In genomic region chr19:4080511-4081009, GRCm38 (mm10) we compare ENCODE assay signal across 11 mouse cellular contexts. TPM values are rescaled to one million over a fixed set of nuclear protein-coding genes. Genes with fewer than 3 reads are reported as not detected.
DNase-seq lines count a peak whose midpoint lies in the region; ATAC-seq and TF ChIP-seq lines count a peak whose summit lies in the region.
"Had no signal": no experiment of that assay in that cellular context is flagged by ENCODE, and none has a peak within 500 bp of the region (broad histone marks: within the 10 kb centered on the region; RNA-seq: fewer than 3 reads in every experiment).

No protein-coding gene starts in this region.

- H3K27me3 ChIP-seq in intestine, postnatal 0 days (replicated peaks; ENCODE audit: control insufficient read depth, insufficient read depth, low read length), result no peaks in the 10 kb centered on the region
- no peaks in the 10 kb centered on the region for H3K27me3 ChIP-seq in stomach, embryonic 15.5 days (replicated peaks)
- peaks cover 3% of the 10 kb centered on the region; the same call in 1 of the 2 replicates for H3K27me3 ChIP-seq in kidney, embryonic 15.5 days

- no peak overlapping the region for H3K9ac ChIP-seq in intestine, postnatal 0 days (ENCODE audit: low read depth, low read length)
- no peak overlapping the region for H3K9ac ChIP-seq in stomach, embryonic 15.5 days
- no peak overlapping the region for H3K9ac ChIP-seq in kidney, embryonic 15.5 days

- peak; percentile 60 for TF ChIP-seq CTCF in intestine, postnatal 0 days (IDR thresholded peaks at IDR 0.05; ENCODE audit: low read depth)

- H3K4me1 ChIP-seq in intestine, postnatal 0 days (replicated peaks; ENCODE audit: control insufficient read depth, insufficient read depth, low read length), result no peaks in the 10 kb centered on the region
- H3K4me1 ChIP-seq in stomach, embryonic 15.5 days, result no peaks in the 10 kb centered on the region
- H3K4me1 ChIP-seq in kidney, embryonic 15.5 days, result 0 out of 2 replicates have a peak, but pooled peaks cover 4% of the 10 kb centered on the region

- 67% methylated on average over 8 of the region's 8 CpGs for WGBS in intestine, postnatal 0 days
- 60% methylated on average over 8 of the region's 8 CpGs for WGBS in stomach, embryonic 15.5 days
- WGBS in kidney, embryonic 15.5 days, result 66% methylated on average over 8 of the region's 8 CpGs

- no peak overlapping the region for H3K27ac ChIP-seq in intestine, postnatal 0 days (ENCODE audit: low read depth, low read length)
- H3K27ac ChIP-seq in stomach, embryonic 15.5 days, result no peak overlapping the region
- no peak overlapping the region for H3K27ac ChIP-seq in kidney, embryonic 15.5 days
- H3K27ac ChIP-seq: embryonic facial prominence, embryonic 10.5 days; macrophage had no signal

- H3K36me3 ChIP-seq in intestine, postnatal 0 days (ENCODE audit: control insufficient read depth, insufficient read depth), result no peaks in the 10 kb centered on the region
- no peaks in the 10 kb centered on the region for H3K36me3 ChIP-seq in stomach, embryonic 15.5 days
- H3K36me3 ChIP-seq in kidney, embryonic 15.5 days, result no peaks in the 10 kb centered on the region
- H3K36me3 ChIP-seq: embryonic facial prominence, embryonic 10.5 days had no signal

- H3K4me2 ChIP-seq in intestine, postnatal 0 days (replicated peaks; ENCODE audit: low read depth), result no peak overlapping the region
- no peak overlapping the region for H3K4me2 ChIP-seq in stomach, embryonic 15.5 days
- no peak overlapping the region for H3K4me2 ChIP-seq in kidney, embryonic 15.5 days

- H3K4me3 ChIP-seq in intestine, postnatal 0 days (ENCODE audit: low read depth, low read length), result no peak overlapping the region
- H3K4me3 ChIP-seq in stomach, embryonic 15.5 days (replicated peaks), result no peak overlapping the region
- H3K4me3 ChIP-seq in kidney, embryonic 15.5 days (replicated peaks), result no peak overlapping the region
- H3K4me3 ChIP-seq: embryonic facial prominence, embryonic 10.5 days had no signal

- ATAC-seq in intestine, postnatal 0 days, result no peak
- ATAC-seq in stomach, embryonic 15.5 days (ENCODE audit: insufficient read depth, low FRiP score, low read depth), result peak; percentile 73; the same call in 1 of the 2 replicates
- ATAC-seq in kidney, embryonic 15.5 days (replicated peaks; ENCODE audit: low FRiP score), result no peak

- DNase-seq in adrenal gland, postnatal 14 days, result peak; percentile 7
- DNase-seq in adrenal gland, postnatal 10 days, result no peak
- DNase-seq in spleen, postnatal 10 days (ENCODE audit: low spot score in 2 of 2), result peak; percentile 58 to 64
- DNase-seq in spleen, postnatal 36 days (ENCODE audit: low spot score in 2 of 2), result no peak
- DNase-seq in adipocyte (ENCODE audit: low spot score), result no peak
- DNase-seq: heart, postnatal 10 days had no signal

- H3K9me3 ChIP-seq in intestine, postnatal 0 days (ENCODE audit: control insufficient read depth), result no peaks in the 10 kb centered on the region
- H3K9me3 ChIP-seq in stomach, embryonic 15.5 days, result no peaks in the 10 kb centered on the region
- H3K9me3 ChIP-seq in kidney, embryonic 15.5 days (replicated peaks), result no peaks in the 10 kb centered on the region
- H3K9me3 ChIP-seq: embryonic facial prominence, embryonic 10.5 days had no signal

RNA-seq across cellular contexts. Expression of gene Cabp2, which starts 0.8 kb away (rescaled TPM):
- not detected in 2 replicates for total RNA-seq in adrenal gland, postnatal 14 days (2021)
- total RNA-seq in adrenal gland, postnatal 10 days (2021), result under 1 TPM in 1 of 2 experiments, not detected in 1; 0.63 TPM
- polyA plus RNA-seq in intestine, postnatal 0 days (2015; fragmentation: Nextera tagmentation; extraction: Ambion mirVana), result not detected in 2 replicates
- 3.1 and 3.6 TPM in 2 replicates for polyA plus RNA-seq in stomach, embryonic 15.5 days (2015; fragmentation: Nextera tagmentation; extraction: Ambion mirVana)
- 0.22 and 0.84 TPM in 2 replicates for polyA plus RNA-seq in kidney, embryonic 15.5 days (2015; fragmentation: Nextera tagmentation; extraction: Ambion mirVana)
- total RNA-seq: heart, postnatal 10 days had no signal
- polyA plus RNA-seq: embryonic facial prominence, embryonic 10.5 days; macrophage had no signal

RNA-seq across cellular contexts. Expression of gene Cdk2ap2, which starts 16.4 kb away (rescaled TPM):
- total RNA-seq in adrenal gland, postnatal 14 days (2021), result 78.4 and 97.1 TPM in 2 replicates
- 10 to 100 TPM; 56.3 to 64.1 TPM for total RNA-seq in adrenal gland, postnatal 10 days (2021)
- polyA plus RNA-seq in intestine, postnatal 0 days (2015; fragmentation: Nextera tagmentation; extraction: Ambion mirVana), result 97.1 and 108 TPM in 2 replicates
- polyA plus RNA-seq in stomach, embryonic 15.5 days (2015; fragmentation: Nextera tagmentation; extraction: Ambion mirVana), result 121 and 130 TPM in 2 replicates
- 116 and 117 TPM in 2 replicates for polyA plus RNA-seq in kidney, embryonic 15.5 days (2015; fragmentation: Nextera tagmentation; extraction: Ambion mirVana)

RNA-seq across cellular contexts. Expression of gene Pitpnm1, which starts 19.2 kb away (rescaled TPM):
- 95.1 and 116 TPM in 2 replicates for total RNA-seq in adrenal gland, postnatal 14 days (2021)
- 10 to 100 TPM; 59.7 to 75.1 TPM for total RNA-seq in adrenal gland, postnatal 10 days (2021)
- 13.7 and 16.3 TPM in 2 replicates for polyA plus RNA-seq in intestine, postnatal 0 days (2015; fragmentation: Nextera tagmentation; extraction: Ambion mirVana)
- polyA plus RNA-seq in stomach, embryonic 15.5 days (2015; fragmentation: Nextera tagmentation; extraction: Ambion mirVana), result 12.9 and 16.2 TPM in 2 replicates
- polyA plus RNA-seq in kidney, embryonic 15.5 days (2015; fragmentation: Nextera tagmentation; extraction: Ambion mirVana), result 14.0 and 15.8 TPM in 2 replicates

RNA-seq across cellular contexts. Expression of gene Gstp3, which starts 21.2 kb away (rescaled TPM):
- total RNA-seq in adrenal gland, postnatal 14 days (2021), result 4.5 and 58.0 TPM in 2 replicates
- total RNA-seq in adrenal gland, postnatal 10 days (2021), result 10 to 100 TPM; 42.6 to 90.1 TPM
- 68.7 and 72.6 TPM in 2 replicates for polyA plus RNA-seq in intestine, postnatal 0 days (2015; fragmentation: Nextera tagmentation; extraction: Ambion mirVana)
- 3.3 and 7.1 TPM in 2 replicates for polyA plus RNA-seq in stomach, embryonic 15.5 days (2015; fragmentation: Nextera tagmentation; extraction: Ambion mirVana)
- polyA plus RNA-seq in kidney, embryonic 15.5 days (2015; fragmentation: Nextera tagmentation; extraction: Ambion mirVana), result 0.73 and 1.4 TPM in 2 replicates
- total RNA-seq: heart, postnatal 10 days had no signal
- polyA plus RNA-seq: embryonic facial prominence, embryonic 10.5 days; macrophage had no signal

RNA-seq across cellular contexts. Expression of gene Gstp2, which starts 34.7 kb away (rescaled TPM):
- 62.4 and 76.7 TPM in 2 replicates for total RNA-seq in adrenal gland, postnatal 14 days (2021)
- 10 to 100 TPM; 34.9 to 50.2 TPM for total RNA-seq in adrenal gland, postnatal 10 days (2021)
- polyA plus RNA-seq in intestine, postnatal 0 days (2015; fragmentation: Nextera tagmentation; extraction: Ambion mirVana), result 151 and 182 TPM in 2 replicates
- 13.2 and 19.1 TPM in 2 replicates for polyA plus RNA-seq in stomach, embryonic 15.5 days (2015; fragmentation: Nextera tagmentation; extraction: Ambion mirVana)
- 2.4 and 14.9 TPM in 2 replicates for polyA plus RNA-seq in kidney, embryonic 15.5 days (2015; fragmentation: Nextera tagmentation; extraction: Ambion mirVana)
- polyA plus RNA-seq: macrophage had no signal

Comparison
In these comparisons a context has a peak if more than half of its experiments do, and no peak if none do; other contexts are left out.
1. DNase-seq: peak in adrenal gland, postnatal 14 days (single experiment) and spleen, postnatal 10 days (2 of 2); none in adrenal gland, postnatal 10 days (single experiment), spleen, postnatal 36 days (0 of 2) and adipocyte (single experiment).